Mouse (Mus musculus): ENCODE data around the gene Mapkbp1.

Gene Mapkbp1

DNA sequence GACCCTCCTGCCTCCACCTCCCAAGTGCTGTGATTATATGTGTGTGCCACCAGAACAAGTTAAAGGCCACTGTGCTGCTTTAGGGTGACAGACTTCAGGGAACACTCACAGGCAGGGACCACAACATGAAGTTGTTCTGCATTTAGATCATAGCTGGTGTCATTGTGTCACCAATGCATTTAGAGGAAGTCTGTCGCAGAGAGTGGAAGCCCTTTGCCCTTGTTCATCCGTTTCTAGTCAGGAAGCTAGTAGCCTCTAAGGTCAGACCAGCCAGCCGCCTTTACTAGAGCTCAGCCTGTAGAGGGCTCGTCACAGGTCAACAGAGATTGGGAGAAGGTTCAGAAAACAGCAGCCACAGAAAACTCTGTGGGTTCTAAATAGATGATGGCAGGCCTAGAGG is 36.2 kb downstream of the Mapkbp1 start:
- DNase-seq (ENCODE audit: low read depth, low spot score), result no peak

- peak; percentile 8 for DNase-seq (ENCODE audit: low read depth, low spot score)
Measured at GRCm38 (mm10) chr2:120011462-120012200, 39.1 kb downstream of the Mapkbp1 start.

DNA sequence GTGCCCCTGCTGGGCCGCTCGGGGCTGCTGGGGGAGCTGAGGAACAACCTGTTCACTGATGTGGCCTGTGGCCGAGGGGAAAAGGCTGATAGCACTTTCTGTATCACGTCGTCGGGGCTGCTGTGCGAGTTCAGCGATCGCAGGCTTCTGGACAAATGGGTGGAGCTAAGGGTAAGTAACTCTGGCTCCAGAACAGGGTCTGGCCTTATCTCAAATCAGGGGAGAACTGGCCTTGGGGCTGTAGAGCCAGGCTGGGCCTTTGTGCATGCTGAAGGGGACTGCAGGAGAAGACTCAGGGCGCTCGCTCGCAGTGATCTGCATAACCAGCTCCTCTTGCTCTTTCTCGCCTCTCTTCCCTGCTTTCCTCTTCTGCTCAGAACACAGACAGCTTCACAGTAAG is 40.4 kb downstream of the Mapkbp1 start:
- no peak for DNase-seq (ENCODE audit: low read depth, low spot score)

GRCm38 (mm10) chr2:120013831-120014486 is 41.5 kb downstream of the Mapkbp1 start:
- DNase-seq (ENCODE audit: low read depth, low spot score), result no peak

DNA sequence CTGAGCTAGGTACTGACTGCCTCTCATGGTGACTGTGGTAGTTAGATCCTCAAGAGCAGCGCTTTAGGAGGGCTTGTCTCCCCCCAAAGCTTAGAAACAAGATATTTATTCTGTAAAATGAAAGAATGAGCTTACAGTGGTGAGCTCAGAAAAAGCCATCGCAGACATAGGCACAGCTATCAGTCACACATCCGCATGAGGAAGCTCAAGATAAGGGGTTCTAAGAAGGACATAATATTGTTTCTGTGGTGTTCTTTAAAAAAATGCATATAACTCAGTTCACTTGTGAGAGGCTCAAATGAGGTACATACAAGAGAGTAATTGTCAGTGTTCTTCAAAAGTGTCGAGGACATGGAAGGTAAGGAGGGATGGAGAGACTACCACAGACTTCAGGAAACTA is 43.4 kb downstream of the Mapkbp1 start:
- DNase-seq (ENCODE audit: low read depth, low spot score), result no peak

GRCm38 (mm10) chr2:120017599-120017998 is 45.1 kb downstream of the Mapkbp1 start:
- no peak for DNase-seq (ENCODE audit: low read depth, low spot score)

DNA sequence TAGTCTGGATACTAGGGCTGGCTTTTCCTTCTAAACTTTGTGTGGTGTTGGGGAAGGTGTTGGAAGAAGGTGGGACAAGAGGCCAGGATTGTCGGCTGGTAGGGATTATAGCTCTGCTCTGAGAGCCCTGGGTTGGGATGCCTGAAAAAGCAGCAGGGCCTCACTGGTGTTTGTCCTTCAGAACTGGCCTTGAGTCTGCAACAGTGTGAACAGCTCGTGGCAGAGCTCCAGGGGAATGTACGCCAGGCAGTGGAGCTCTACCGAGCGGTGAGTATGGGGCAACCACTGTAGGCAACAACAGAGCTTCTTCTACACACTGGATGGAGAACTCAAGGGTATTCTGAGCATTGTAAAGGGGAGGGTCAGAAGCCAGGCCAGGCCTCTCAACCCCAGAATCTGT is 51.8 kb downstream of the Mapkbp1 start:
- DNase-seq (ENCODE audit: low read depth, low spot score), result no peak

- DNase-seq (ENCODE audit: low read depth, low spot score), result peak; percentile 70
Measured at GRCm38 (mm10) chr2:120026984-120027949, 54.8 kb downstream of the Mapkbp1 start, which contains the start of the genes Jmjd7 and Gm28042. Jmjd7 (plus strand) TSS chr2:120027483. Gm28042 (plus strand) TSS chr2:120027493.

DNA sequence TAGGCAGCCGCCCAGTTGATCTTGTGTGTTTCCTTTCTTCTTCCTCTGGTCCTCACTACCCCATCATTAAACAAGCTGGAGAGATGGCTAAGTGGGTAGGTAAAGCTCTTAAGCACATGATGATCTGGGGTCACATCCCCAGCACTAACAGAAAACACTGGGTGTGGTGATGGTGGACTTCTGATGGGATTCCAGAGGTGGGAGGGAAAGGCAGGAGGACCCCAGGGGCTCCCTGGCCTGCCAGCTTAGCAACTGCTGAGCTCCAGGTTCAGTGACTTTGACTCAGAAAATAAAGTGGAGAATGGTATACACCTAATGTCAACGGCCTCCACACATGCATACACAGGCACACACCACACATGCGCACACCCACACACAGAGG is 55.4 kb downstream of the Mapkbp1 start:
- no peak for DNase-seq (ENCODE audit: low read depth, low spot score)

- no peak for DNase-seq (ENCODE audit: low read depth, low spot score)
Measured at GRCm38 (mm10) chr2:120030380-120030779, 57.9 kb downstream of the Mapkbp1 start.

GRCm38 (mm10) chr2:120032726-120033467 is 60.4 kb downstream of the Mapkbp1 start, which contains the start of gene Pla2g4b:
Pla2g4b (plus strand) TSS chr2:120033417.
- no peak for DNase-seq (ENCODE audit: low read depth, low spot score)

- DNase-seq (ENCODE audit: low read depth, low spot score), result no peak
Measured at GRCm38 (mm10) chr2:120033726-120034125, 61.2 kb downstream of the Mapkbp1 start.

DNA sequence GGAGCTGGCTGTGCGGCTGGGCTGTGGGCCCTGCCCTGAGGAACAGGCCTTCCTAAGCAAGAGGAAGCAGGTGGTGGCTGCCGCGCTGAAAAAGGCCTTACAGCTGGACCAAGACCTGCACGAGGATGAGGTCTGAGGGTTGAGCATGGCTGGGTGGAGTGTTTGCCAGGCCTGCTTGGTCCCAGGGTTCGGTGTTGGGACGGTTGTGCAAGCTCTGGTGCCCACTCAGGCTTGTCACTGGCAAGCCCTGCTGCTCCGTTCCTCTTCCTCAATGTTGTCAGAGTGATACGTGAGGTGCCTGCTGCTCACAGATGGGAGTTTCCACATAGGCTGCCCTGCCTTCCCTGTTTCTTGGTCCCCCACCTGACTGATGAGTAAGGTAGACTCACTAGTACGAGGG is 65.2 kb downstream of the Mapkbp1 start:
- DNase-seq (ENCODE audit: low read depth, low spot score), result no peak

- DNase-seq (ENCODE audit: low read depth, low spot score), result no peak
Measured at GRCm38 (mm10) chr2:120040991-120041390, 68.5 kb downstream of the Mapkbp1 start.

DNA sequence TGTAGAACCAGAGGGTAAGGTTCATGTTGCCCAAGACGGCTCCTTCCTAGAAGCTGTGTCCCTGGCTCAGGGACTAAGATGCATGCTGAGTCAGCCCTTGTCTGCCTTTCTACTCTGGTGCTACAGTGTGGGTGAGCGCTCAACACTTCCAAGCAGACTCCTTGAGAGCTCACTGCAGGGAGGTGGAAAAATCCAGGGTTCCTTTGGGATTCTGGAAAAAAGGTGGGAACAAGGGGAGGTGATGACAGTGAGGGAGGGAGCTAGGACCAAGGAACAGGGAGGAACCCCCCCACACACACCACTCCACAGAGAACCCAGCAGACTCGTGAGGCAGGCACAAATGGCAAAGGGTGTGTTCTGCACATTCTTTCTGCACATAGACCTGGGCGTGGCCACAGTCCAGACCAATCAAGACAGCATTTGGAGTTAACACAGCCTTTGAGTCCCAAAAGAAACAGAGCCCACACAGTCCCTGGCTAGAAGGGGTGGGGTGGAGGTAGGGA is 71.7 kb downstream of the Mapkbp1 start:
- no peak for DNase-seq (ENCODE audit: low read depth, low spot score)

DNA sequence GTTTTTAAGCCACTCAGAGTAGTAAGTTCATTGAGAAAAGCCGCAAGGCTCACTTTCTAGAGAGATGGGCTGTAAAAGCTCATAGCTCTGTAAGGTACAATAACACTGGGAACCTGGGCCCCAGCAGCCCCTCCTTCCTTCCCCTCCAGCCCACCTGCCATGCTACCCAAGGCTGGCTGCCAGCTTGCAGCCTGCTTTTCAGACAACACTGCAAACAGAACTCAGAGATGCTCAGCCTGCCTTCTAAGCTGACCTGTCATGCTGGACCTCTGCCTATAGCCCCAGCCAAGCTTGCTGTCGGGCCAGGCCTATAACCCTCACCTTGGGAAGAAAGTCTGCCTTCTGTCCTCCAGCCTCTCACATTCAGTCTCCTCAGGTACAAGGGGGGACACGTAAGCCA is 72.2 kb downstream of the Mapkbp1 start:
- no peak for DNase-seq (ENCODE audit: low read depth, low spot score)

DNA sequence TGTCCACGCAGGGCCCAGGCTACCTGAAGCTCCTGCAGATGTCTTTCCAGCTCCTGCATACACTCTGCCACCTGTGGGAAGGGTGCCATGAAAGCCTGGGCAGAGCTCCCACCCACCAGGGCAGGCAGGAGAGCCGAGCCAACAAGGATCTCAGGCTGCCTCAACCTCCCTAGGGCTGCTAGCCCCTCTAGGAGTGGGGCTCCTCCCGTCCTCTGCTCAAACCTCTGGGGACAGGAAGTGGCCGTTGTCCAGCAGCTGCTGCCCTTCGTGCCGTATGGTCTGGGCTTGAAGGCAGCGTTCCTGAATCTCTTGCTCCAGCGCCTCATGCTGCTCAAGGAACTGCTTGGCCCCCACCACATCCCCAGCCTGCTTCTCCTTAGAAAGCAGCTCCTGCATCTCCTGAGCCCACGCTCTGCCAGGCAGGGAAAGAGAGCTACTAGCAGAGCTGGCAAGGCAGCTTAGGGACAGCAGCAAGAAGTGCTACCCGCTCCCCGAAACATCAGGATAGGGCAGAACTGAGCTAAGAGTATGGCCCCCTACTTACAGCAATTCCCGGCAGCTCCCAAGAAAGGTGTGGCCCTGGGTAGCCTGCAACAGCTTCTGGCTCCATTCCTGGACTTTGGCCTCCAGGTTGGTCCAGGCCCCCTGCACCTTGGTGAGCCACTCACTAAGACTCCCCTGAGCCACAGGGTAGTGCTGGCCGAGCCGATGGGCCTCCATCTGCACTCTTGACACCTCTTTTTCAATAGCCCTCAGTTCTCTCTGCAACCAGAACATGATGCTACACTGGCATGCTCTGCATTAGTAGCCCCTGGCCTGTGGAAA is 74.2 kb downstream of the Mapkbp1 start:
- DNase-seq (ENCODE audit: low read depth, low spot score), result no peak

- no peak for DNase-seq (ENCODE audit: low read depth, low spot score)
Measured at GRCm38 (mm10) chr2:120048173-120048572, 75.7 kb downstream of the Mapkbp1 start.

DNA sequence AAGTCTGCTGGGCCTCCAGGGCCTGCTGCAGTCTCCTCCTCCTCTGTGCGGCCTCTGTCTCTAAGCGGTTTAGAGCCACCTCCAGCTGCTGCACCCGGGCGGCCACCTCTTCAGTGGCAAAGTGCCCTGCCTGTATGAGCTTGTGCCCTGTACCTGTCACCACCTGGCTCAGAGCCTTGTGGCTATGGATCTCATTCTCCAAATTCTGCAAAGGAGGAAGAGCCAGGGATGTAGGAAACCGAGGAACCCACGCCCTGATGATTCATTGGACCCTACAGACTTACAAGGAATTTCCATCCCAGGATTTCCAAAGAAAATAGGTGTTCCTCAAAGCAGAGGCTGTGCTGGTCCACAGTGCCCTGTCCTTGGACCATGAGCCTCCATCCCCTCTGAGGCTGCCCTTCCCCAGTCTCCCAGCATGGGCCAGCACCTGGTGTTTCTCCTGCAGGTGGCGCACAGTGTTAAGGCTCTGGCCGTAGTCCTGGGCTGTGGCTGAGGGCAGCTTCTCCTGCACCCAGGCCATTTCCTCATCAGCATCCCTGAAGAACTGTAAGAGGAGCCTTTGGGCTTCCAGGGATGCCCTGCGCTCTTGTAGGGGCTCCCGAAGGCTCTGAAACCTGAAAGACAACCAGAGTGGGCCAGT is 77.3 kb downstream of the Mapkbp1 start:
- DNase-seq (ENCODE audit: low read depth, low spot score), result no peak

DNA sequence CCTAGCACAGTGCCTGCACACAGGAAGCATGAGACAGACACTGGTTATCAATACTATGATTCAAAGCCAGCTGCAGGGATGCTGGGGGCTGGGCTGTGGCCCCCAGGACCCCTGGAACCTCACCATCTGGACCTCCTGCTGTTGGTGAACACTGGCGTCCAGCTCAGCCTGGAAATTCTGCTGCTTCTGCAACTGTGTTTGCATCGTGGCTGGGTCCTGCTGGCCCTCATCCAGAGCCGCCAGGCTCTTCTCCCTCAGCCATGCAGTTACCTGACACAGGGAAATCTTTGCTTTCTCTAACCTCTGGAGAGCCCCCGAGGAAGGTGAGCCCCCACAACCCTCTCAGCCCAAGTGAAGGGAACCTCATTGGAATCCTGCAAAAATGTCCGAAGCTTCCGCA is 78.9 kb downstream of the Mapkbp1 start:
- no peak for DNase-seq (ENCODE audit: low read depth, low spot score)

Measured in retina, postnatal 7 days (tissue).